Mouse (Mus musculus): ENCODE results near the gene Bfsp2. TPM values are rescaled to one million over a fixed set of nuclear protein-coding genes. Genes with fewer than 3 reads are reported as not detected.

Gene Bfsp2
- polyA plus RNA-seq, 1 experiment: 0.33 TPM

GRCm38 (mm10) chr9:103465711-103466220, 14.5 kb downstream of the Bfsp2 start:
- WGBS: 71% methylated on average over 13 of the region's 13 CpGs
- Histone ChIP-seq H3K4me3 (replicated peaks; ENCODE audit: extremely low read depth, low read depth, low read length) (no peak overlapping the region), H3K4me1 (ENCODE audit: control insufficient read depth, insufficient read depth, low read length) (no peaks in the 10 kb centered on the region)
- TF ChIP-seq POLR2A (IDR thresholded peaks at IDR 0.05; ENCODE audit: borderline replicate concordance, extremely low read depth, low read depth, low read length) (no peak), CTCF (IDR thresholded peaks at IDR 0.05; ENCODE audit: insufficient read depth, low read length) (no peak)
- DNase-seq: no peak

- TF ChIP-seq CTCF (IDR thresholded peaks at IDR 0.05; ENCODE audit: insufficient read depth, low read length): no peak
- TF ChIP-seq POLR2A (IDR thresholded peaks at IDR 0.05; ENCODE audit: borderline replicate concordance, extremely low read depth, low read depth, low read length): no peak
- no peak for DNase-seq
- no peak overlapping the region for H3K4me3 ChIP-seq (replicated peaks; ENCODE audit: extremely low read depth, low read depth, low read length)
- 46% methylated on average over 1 of the region's 1 CpGs for WGBS
- no peaks in the 10 kb centered on the region for H3K4me1 ChIP-seq (ENCODE audit: control insufficient read depth, insufficient read depth, low read length)
These were observed 14.9 kb downstream of the Bfsp2 start for GRCm38 (mm10) chr9:103465293-103465692.

GRCm38 (mm10) chr9:103463833-103464232, 16.4 kb downstream of the Bfsp2 start:
- no peak for TF ChIP-seq POLR2A (IDR thresholded peaks at IDR 0.05; ENCODE audit: borderline replicate concordance, extremely low read depth, low read depth, low read length)
- TF ChIP-seq CTCF (IDR thresholded peaks at IDR 0.05; ENCODE audit: insufficient read depth, low read length): no peak
- no peak for DNase-seq
- Histone ChIP-seq H3K4me1 (ENCODE audit: control insufficient read depth, insufficient read depth, low read length) (no peaks in the 10 kb centered on the region), H3K4me3 (replicated peaks; ENCODE audit: extremely low read depth, low read depth, low read length) (no peak overlapping the region)
- 50% methylated on average over 6 of the region's 6 CpGs for WGBS

GRCm38 (mm10) chr9:103459839-103460238, 20.4 kb downstream of the Bfsp2 start:
- TF ChIP-seq CTCF (IDR thresholded peaks at IDR 0.05; ENCODE audit: insufficient read depth, low read length): no peak
- TF ChIP-seq POLR2A (IDR thresholded peaks at IDR 0.05; ENCODE audit: borderline replicate concordance, extremely low read depth, low read depth, low read length): no peak
- no peak overlapping the region for H3K4me3 ChIP-seq (replicated peaks; ENCODE audit: extremely low read depth, low read depth, low read length)
- no peaks in the 10 kb centered on the region for H3K4me1 ChIP-seq (ENCODE audit: control insufficient read depth, insufficient read depth, low read length)
- no peak for DNase-seq
- WGBS: 62% methylated on average over 2 of the region's 2 CpGs

- TF ChIP-seq CTCF (IDR thresholded peaks at IDR 0.05; ENCODE audit: insufficient read depth, low read length) (no peak), POLR2A (IDR thresholded peaks at IDR 0.05; ENCODE audit: borderline replicate concordance, extremely low read depth, low read depth, low read length) (no peak)
- H3K4me1 ChIP-seq (ENCODE audit: control insufficient read depth, insufficient read depth, low read length): no peaks in the 10 kb centered on the region
- WGBS: 77% methylated on average over 1 of the region's 1 CpGs
- no peak for DNase-seq
- H3K4me3 ChIP-seq (replicated peaks; ENCODE audit: extremely low read depth, low read depth, low read length): no peak overlapping the region
These were observed 20.9 kb downstream of the Bfsp2 start for GRCm38 (mm10) chr9:103459307-103459706.

GRCm38 (mm10) chr9:103449651-103450050, 30.6 kb downstream of the Bfsp2 start:
- TF ChIP-seq CTCF (IDR thresholded peaks at IDR 0.05; ENCODE audit: insufficient read depth, low read length) (no peak), POLR2A (IDR thresholded peaks at IDR 0.05; ENCODE audit: borderline replicate concordance, extremely low read depth, low read depth, low read length) (no peak)
- Histone ChIP-seq H3K4me1 (ENCODE audit: control insufficient read depth, insufficient read depth, low read length) (no peaks in the 10 kb centered on the region), H3K4me3 (replicated peaks; ENCODE audit: extremely low read depth, low read depth, low read length) (no peak overlapping the region)
- WGBS: 63% methylated on average over 6 of the region's 6 CpGs
- DNase-seq: no peak

- H3K4me3 ChIP-seq (replicated peaks; ENCODE audit: extremely low read depth, low read depth, low read length): no peak overlapping the region
- 53% methylated on average over 7 of the region's 7 CpGs for WGBS
- H3K4me1 ChIP-seq (ENCODE audit: control insufficient read depth, insufficient read depth, low read length): no peaks in the 10 kb centered on the region
- no peak for DNase-seq
- TF ChIP-seq POLR2A (IDR thresholded peaks at IDR 0.05; ENCODE audit: borderline replicate concordance, extremely low read depth, low read depth, low read length) (no peak), CTCF (IDR thresholded peaks at IDR 0.05; ENCODE audit: insufficient read depth, low read length) (no peak)
These were observed 31.1 kb downstream of the Bfsp2 start for GRCm38 (mm10) chr9:103449092-103449491.

GRCm38 (mm10) chr9:103444656-103445055, 35.6 kb downstream of the Bfsp2 start:
- WGBS: 91% methylated on average over 5 of the region's 5 CpGs
- Histone ChIP-seq H3K4me1 (ENCODE audit: control insufficient read depth, insufficient read depth, low read length) (no peaks in the 10 kb centered on the region; the same call in 1 of the 2 replicates), H3K4me3 (replicated peaks; ENCODE audit: extremely low read depth, low read depth, low read length) (no peak overlapping the region)
- no peak for DNase-seq
- TF ChIP-seq CTCF (IDR thresholded peaks at IDR 0.05; ENCODE audit: insufficient read depth, low read length) (no peak), POLR2A (IDR thresholded peaks at IDR 0.05; ENCODE audit: borderline replicate concordance, extremely low read depth, low read depth, low read length) (no peak)

GRCm38 (mm10) chr9:103443824-103444185, 36.4 kb downstream of the Bfsp2 start:
- WGBS: 69% methylated on average over 7 of the region's 7 CpGs
- no peak for TF ChIP-seq CTCF (IDR thresholded peaks at IDR 0.05; ENCODE audit: insufficient read depth, low read length)
- no peak for TF ChIP-seq POLR2A (IDR thresholded peaks at IDR 0.05; ENCODE audit: borderline replicate concordance, extremely low read depth, low read depth, low read length)
- DNase-seq: no peak
- H3K4me3 ChIP-seq (replicated peaks; ENCODE audit: extremely low read depth, low read depth, low read length): no peak overlapping the region
- H3K4me1 ChIP-seq (ENCODE audit: control insufficient read depth, insufficient read depth, low read length): no peaks in the 10 kb centered on the region; the same call in 1 of the 2 replicates

GRCm38 (mm10) chr9:103443121-103443823, 36.9 kb downstream of the Bfsp2 start:
- Histone ChIP-seq H3K4me1 (ENCODE audit: control insufficient read depth, insufficient read depth, low read length) (no peaks in the 10 kb centered on the region; the same call in 1 of the 2 replicates), H3K4me3 (replicated peaks; ENCODE audit: extremely low read depth, low read depth, low read length) (no peak overlapping the region)
- TF ChIP-seq CTCF (IDR thresholded peaks at IDR 0.05; ENCODE audit: insufficient read depth, low read length): no peak
- TF ChIP-seq POLR2A (IDR thresholded peaks at IDR 0.05; ENCODE audit: borderline replicate concordance, extremely low read depth, low read depth, low read length): no peak
- WGBS: 49% methylated on average over 13 of the region's 13 CpGs
- no peak for DNase-seq

Data from lung, adult 2 months (tissue).